Mouse (Mus musculus): ENCODE results near the gene Mymk.

DNA sequence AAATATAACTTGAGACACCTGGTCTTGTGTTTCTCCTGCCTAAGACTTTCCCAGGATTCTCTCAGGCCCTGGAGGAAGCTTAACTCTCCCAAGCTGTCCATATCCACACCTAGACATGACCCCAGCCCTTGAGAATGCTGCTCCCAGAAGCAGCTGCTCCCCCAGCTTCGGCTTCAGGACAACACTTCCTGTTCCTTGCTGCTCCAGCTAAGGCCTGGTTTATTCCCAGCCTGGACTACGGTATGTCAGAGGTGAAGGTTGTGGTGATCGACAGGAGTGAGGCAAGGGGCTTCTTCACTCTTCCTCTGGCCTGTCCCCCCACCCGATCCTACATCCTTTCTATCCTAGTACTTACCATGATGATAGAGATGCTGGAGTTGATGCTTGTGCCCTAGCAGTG is 1.4 kb upstream of the Mymk start:
- TF ChIP-seq CTCF (IDR thresholded peaks at IDR 0.05; ENCODE audit: low read depth, low read length) (no peak), POLR2A (IDR thresholded peaks at IDR 0.05; ENCODE audit: extremely low read depth, insufficient read depth, low read length) (no peak)
